Mouse (Mus musculus) left cerebral cortex, postnatal 4 days (tissue): ENCODE data around the gene Mettl27. TPM values are rescaled to one million over a fixed set of nuclear protein-coding genes. Genes with fewer than 3 reads are reported as not detected.

Experiments used
- DNase-seq: peaks from one replicate; pipeline ENCODE4 v3.0.0-alpha.2; 2022
- intact Hi-C: fragments of 180-260 bp; cut with DNase I; formaldehyde crosslinking; loops from one replicate; pipeline ENCODE4 v1.15.1; 2025
- total RNA-seq, 2 experiments: library from RNA; stranded (reverse); gene quantifications; 2 replicates each; pipeline ENCODE4 v1.2.3; 2021

Mettl27 gene
- 1 to 10 TPM; 6.4 to 7.2 TPM for total RNA-seq

- intact Hi-C loops: no loop called here
Measured at GRCm38 (mm10) chr5:134932179-134932902, at the start of gene Mettl27. Gene Mettl27, plus strand, starts transcription at chr5:134932368.

GRCm38 (mm10) chr5:134883077-134883476, 49.1 kb upstream of the Mettl27 start:
- intact Hi-C loops: no loop called here
- peak; percentile 80 for DNase-seq

More at GRCm38 (mm10) chr5:134932179-134932902, at the start of gene Mettl27:
- DNase-seq: peak; percentile 87

- intact Hi-C loops: no loop called here
- no peak for DNase-seq
Measured at GRCm38 (mm10) chr5:134887447-134888335, 44.5 kb upstream of the Mettl27 start.

GRCm38 (mm10) chr5:134888505-134888904, 43.7 kb upstream of the Mettl27 start:
- intact Hi-C loops: no loop called here
- no peak for DNase-seq

GRCm38 (mm10) chr5:134890601-134891054, 41.5 kb upstream of the Mettl27 start:
- intact Hi-C loops: no loop called here
- DNase-seq: no peak

GRCm38 (mm10) chr5:134891552-134891951, 40.6 kb upstream of the Mettl27 start:
- intact Hi-C loops: no loop called here
- DNase-seq: no peak

GRCm38 (mm10) chr5:134892717-134893116, 39.5 kb upstream of the Mettl27 start:
- DNase-seq: no peak
- intact Hi-C loops: no loop called here

- no peak for DNase-seq
- intact Hi-C loops: no loop called here
Measured at GRCm38 (mm10) chr5:134895291-134895690, 36.9 kb upstream of the Mettl27 start.

- intact Hi-C loops: no loop called here
- DNase-seq: peak; percentile 53
Measured at GRCm38 (mm10) chr5:134896965-134897364, 35.2 kb upstream of the Mettl27 start.

GRCm38 (mm10) chr5:134897596-134897995, 34.6 kb upstream of the Mettl27 start:
- intact Hi-C loops: no loop called here
- no peak for DNase-seq

GRCm38 (mm10) chr5:134901012-134901643, 31.0 kb upstream of the Mettl27 start:
- intact Hi-C loops: loop anchor here (5.0 kb wide), 1 partner anchor 154 kb away; the partner anchor contains the start of gene Eln
- DNase-seq: peak; percentile 58

GRCm38 (mm10) chr5:134901644-134902027, 30.5 kb upstream of the Mettl27 start:
- intact Hi-C loops: loop anchor here (5.0 kb wide), 1 partner anchor 154 kb away; the partner anchor contains the start of gene Eln
- no peak for DNase-seq

GRCm38 (mm10) chr5:134906633-134907032, 25.5 kb upstream of the Mettl27 start, which contains the start of gene Tmem270:
Gene Tmem270, minus strand, starts transcription at chr5:134906733.
- intact Hi-C loops: loop anchor here (5.0 kb wide), 1 partner anchor 61 kb away; no protein-coding TSS in a partner anchor
- no peak for DNase-seq

GRCm38 (mm10) chr5:134907135-134907534, 25.0 kb upstream of the Mettl27 start:
- peak; percentile 98 for DNase-seq
- intact Hi-C loops: loop anchor here (5.0 kb wide), 1 partner anchor 60 kb away; no protein-coding TSS in a partner anchor

GRCm38 (mm10) chr5:134911901-134912300, 20.3 kb upstream of the Mettl27 start:
- DNase-seq: no peak
- intact Hi-C loops: no loop called here

GRCm38 (mm10) chr5:134913352-134913751, 18.8 kb upstream of the Mettl27 start:
- DNase-seq: no peak
- intact Hi-C loops: no loop called here

- no peak for DNase-seq
- intact Hi-C loops: no loop called here
Measured at GRCm38 (mm10) chr5:134913753-134914152, 18.4 kb upstream of the Mettl27 start.

GRCm38 (mm10) chr5:134914510-134914909, 17.7 kb upstream of the Mettl27 start:
- intact Hi-C loops: no loop called here
- DNase-seq: no peak

- no peak for DNase-seq
- intact Hi-C loops: no loop called here
Measured at GRCm38 (mm10) chr5:134915311-134915710, 16.9 kb upstream of the Mettl27 start, which contains the start of gene Cldn13. Gene Cldn13, minus strand, starts transcription at chr5:134915526.

GRCm38 (mm10) chr5:134918071-134918832, 13.9 kb upstream of the Mettl27 start:
- DNase-seq: peak; percentile 74
- intact Hi-C loops: no loop called here
